Comparison of ENCODE assay signal across 17 mouse cellular contexts in the genomic region with DNA sequence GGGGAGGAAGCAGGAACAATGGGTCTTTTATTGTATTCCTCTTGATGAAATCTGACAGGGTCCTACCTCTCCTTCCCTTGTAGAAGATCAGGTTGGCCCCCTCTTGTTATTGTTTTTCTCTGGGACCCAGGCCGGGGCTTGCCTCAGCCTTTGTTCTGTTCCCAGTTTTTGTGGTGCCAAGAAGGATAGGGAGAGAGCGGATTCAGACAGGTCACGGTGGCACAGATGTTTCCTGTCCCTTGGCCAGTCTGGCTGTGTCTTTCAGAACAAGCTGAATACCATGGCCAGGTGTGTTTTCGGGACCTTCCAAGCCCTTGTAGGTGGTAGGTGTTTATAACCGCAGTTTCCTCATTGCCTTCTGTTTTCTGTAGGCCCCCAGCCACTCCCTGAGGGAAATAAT. TPM values are rescaled to one million over a fixed set of nuclear protein-coding genes. Genes with fewer than 3 reads are reported as not detected.
DNase-seq lines count a peak whose midpoint lies in the region; ATAC-seq and TF ChIP-seq lines count a peak whose summit lies in the region.
"Had no signal": no experiment of that assay in that cellular context is flagged by ENCODE, and none has a peak within 500 bp of the region (broad histone marks: within the 10 kb centered on the region; RNA-seq: fewer than 3 reads in every experiment).

No protein-coding gene starts in this region.

- 50% methylated on average over 5 of the region's 5 CpGs for WGBS in intestine, embryonic 14.5 days
- 53% methylated on average over 5 of the region's 5 CpGs for WGBS in intestine, embryonic 16.5 days
- WGBS in lung, embryonic 14.5 days = 35% methylated on average over 5 of the region's 5 CpGs
- 30% methylated on average over 5 of the region's 5 CpGs for WGBS in lung, adult 2 months
- 45% methylated on average over 5 of the region's 5 CpGs for WGBS in embryonic facial prominence, embryonic 10.5 days

- peak overlapping the region; percentile 4; the same call in 1 of the 2 replicates for H3K27ac ChIP-seq in intestine, embryonic 14.5 days (ENCODE audit: low read depth)
- H3K27ac ChIP-seq in intestine, embryonic 16.5 days (ENCODE audit: low read length) = no peak overlapping the region
- H3K27ac ChIP-seq in lung, embryonic 14.5 days (ENCODE audit: low read depth) = peak overlapping the region; percentile 59; the same call in 1 of the 2 replicates
- H3K27ac ChIP-seq in embryonic facial prominence, embryonic 10.5 days (replicated peaks) = peak overlapping the region; percentile 30; the same call in 1 of the 2 replicates
- H3K27ac ChIP-seq: forebrain, embryonic 15.5 days had no signal

- no peak overlapping the region for H3K4me2 ChIP-seq in intestine, embryonic 14.5 days (ENCODE audit: low read length)
- H3K4me2 ChIP-seq in intestine, embryonic 16.5 days (ENCODE audit: low read depth, low read length) = no peak overlapping the region
- no peak overlapping the region for H3K4me2 ChIP-seq in lung, embryonic 14.5 days
- H3K4me2 ChIP-seq: forebrain, embryonic 15.5 days; midbrain, embryonic 11.5 days had no signal

- DNase-seq in intestine, embryonic 14.5 days (ENCODE audit: low spot score) = no peak
- peak; percentile 58 for DNase-seq in lung, embryonic 14.5 days
- no peak for DNase-seq in lung, adult 2 months
- DNase-seq in embryonic facial prominence, embryonic 10.5 days (ENCODE audit: low spot score) = no peak
- DNase-seq in kidney, postnatal 4 days = peak; percentile 33
- no peak for DNase-seq in frontal cortex, postnatal 36 days (ENCODE audit: low spot score in 2 of 2)
- DNase-seq: adrenal gland, postnatal 10 days; cerebellum, adult 8-10 months; embryo, embryonic 11 days; heart, postnatal 14 days had no signal

- no peaks in the 10 kb centered on the region for H3K9me3 ChIP-seq in intestine, embryonic 14.5 days (ENCODE audit: control insufficient read depth, low read length)
- H3K9me3 ChIP-seq in intestine, embryonic 16.5 days (ENCODE audit: control insufficient read depth, low read length) = no peaks in the 10 kb centered on the region
- no peaks in the 10 kb centered on the region for H3K9me3 ChIP-seq in lung, embryonic 14.5 days (ENCODE audit: low read depth, low read length)
- no peaks in the 10 kb centered on the region for H3K9me3 ChIP-seq in embryonic facial prominence, embryonic 10.5 days
- H3K9me3 ChIP-seq: forebrain, embryonic 15.5 days; G1E had no signal

- no peak for TF ChIP-seq POLR2A in lung, adult 2 months (IDR thresholded peaks at IDR 0.05; ENCODE audit: borderline replicate concordance, extremely low read depth, low read depth, low read length)

- H3K36me3 ChIP-seq in intestine, embryonic 14.5 days (ENCODE audit: control insufficient read depth, insufficient read depth, low read length) = no peaks in the 10 kb centered on the region
- H3K36me3 ChIP-seq in intestine, embryonic 16.5 days (ENCODE audit: control insufficient read depth, insufficient read depth, low read length) = no peaks in the 10 kb centered on the region
- H3K36me3 ChIP-seq in lung, embryonic 14.5 days (ENCODE audit: insufficient read depth) = no peaks in the 10 kb centered on the region
- no peaks in the 10 kb centered on the region for H3K36me3 ChIP-seq in embryonic facial prominence, embryonic 10.5 days (replicated peaks)
- H3K36me3 ChIP-seq: forebrain, embryonic 15.5 days; G1E had no signal

- H3K27me3 ChIP-seq in intestine, embryonic 14.5 days (replicated peaks; ENCODE audit: control insufficient read depth, insufficient read depth, low read length) = no peaks in the 10 kb centered on the region
- H3K27me3 ChIP-seq in intestine, embryonic 16.5 days (replicated peaks; ENCODE audit: control insufficient read depth, insufficient read depth, low read length) = no peaks in the 10 kb centered on the region
- H3K27me3 ChIP-seq in lung, embryonic 14.5 days (ENCODE audit: insufficient read depth, low read length) = no peaks in the 10 kb centered on the region
- no peaks in the 10 kb centered on the region for H3K27me3 ChIP-seq in embryonic facial prominence, embryonic 10.5 days (replicated peaks; ENCODE audit: low read depth, poor library complexity, severe bottlenecking)
- H3K27me3 ChIP-seq: forebrain, embryonic 15.5 days had no signal

- H3K4me3 ChIP-seq in intestine, embryonic 14.5 days (ENCODE audit: low read depth, low read length) = no peak overlapping the region
- H3K4me3 ChIP-seq in intestine, embryonic 16.5 days (ENCODE audit: low read length) = no peak overlapping the region
- no peak overlapping the region for H3K4me3 ChIP-seq in lung, embryonic 14.5 days (ENCODE audit: low read depth, low read length)
- H3K4me3 ChIP-seq in lung, adult 2 months (replicated peaks; ENCODE audit: extremely low read depth, low read depth, low read length) = no peak overlapping the region
- no peak overlapping the region for H3K4me3 ChIP-seq in embryonic facial prominence, embryonic 10.5 days
- H3K4me3 ChIP-seq: erythroblast, embryonic 14.5 days; forebrain, embryonic 15.5 days had no signal

- 0 out of 2 replicates have a peak, but pooled peaks cover 5% of the 10 kb centered on the region for H3K4me1 ChIP-seq in intestine, embryonic 14.5 days (replicated peaks; ENCODE audit: control insufficient read depth, insufficient read depth, low read length)
- 0 out of 2 replicates have a peak, but pooled peaks cover 3% of the 10 kb centered on the region for H3K4me1 ChIP-seq in intestine, embryonic 16.5 days (ENCODE audit: control insufficient read depth, insufficient read depth, low read length)
- no peaks in the 10 kb centered on the region for H3K4me1 ChIP-seq in lung, embryonic 14.5 days (ENCODE audit: insufficient read depth)
- H3K4me1 ChIP-seq in lung, adult 2 months (ENCODE audit: control insufficient read depth, insufficient read depth, low read length) = peaks cover 2% of the 10 kb centered on the region
- peaks cover 14% of the 10 kb centered on the region for H3K4me1 ChIP-seq in embryonic facial prominence, embryonic 10.5 days
- H3K4me1 ChIP-seq: forebrain, embryonic 15.5 days had no signal

- no peak for ATAC-seq in intestine, embryonic 14.5 days (replicated peaks; ENCODE audit: low FRiP score, low TSS enrichment, low read depth)
- no peak for ATAC-seq in intestine, embryonic 16.5 days
- ATAC-seq in lung, embryonic 14.5 days (ENCODE audit: insufficient read depth) = peak; percentile 56; the same call in 1 of the 2 replicates
- ATAC-seq: forebrain, embryonic 15.5 days had no signal

- no peak for TF ChIP-seq CTCF in lung, embryonic 14.5 days (IDR thresholded peaks at IDR 0.05; ENCODE audit: low read depth)
- no peak for TF ChIP-seq CTCF in lung, adult 2 months (IDR thresholded peaks at IDR 0.05; ENCODE audit: insufficient read depth, low read length)

- H3K9ac ChIP-seq in intestine, embryonic 14.5 days (ENCODE audit: low read length) = no peak overlapping the region
- H3K9ac ChIP-seq in intestine, embryonic 16.5 days (ENCODE audit: low read depth, low read length) = no peak overlapping the region
- H3K9ac ChIP-seq in lung, embryonic 14.5 days = no peak overlapping the region
- H3K9ac ChIP-seq: forebrain, embryonic 15.5 days had no signal

RNA-seq across cellular contexts. Expression of a gene that starts 14.0 kb away (rescaled TPM):
- not detected in 2 replicates for polyA plus RNA-seq in intestine, embryonic 14.5 days (2014; fragmentation: Nextera tagmentation; extraction: Ambion mirVana)
- polyA plus RNA-seq in intestine, embryonic 16.5 days (2015; fragmentation: Nextera tagmentation; extraction: Ambion mirVana) = not detected in 2 replicates
- polyA plus RNA-seq in lung, embryonic 14.5 days (2014; fragmentation: Nextera tagmentation; extraction: Ambion mirVana) = not detected in 2 replicates
- polyA plus RNA-seq in lung, adult 2 months (2012; rRNA removed) = not detected in 2 replicates
- polyA plus RNA-seq in embryonic facial prominence, embryonic 10.5 days (2016; fragmentation: Nextera tagmentation; extraction: Ambion mirVana) = not detected in 2 replicates
- polyA plus RNA-seq: erythroblast, embryonic 14.5 days; forebrain, embryonic 15.5 days; G1E; liver, adult 2 months; midbrain, embryonic 11.5 days; spleen, adult 2 months had no signal

RNA-seq across cellular contexts. Expression of a gene that starts 38.9 kb away (rescaled TPM):
- 0.12 and 0.70 TPM in 2 replicates for polyA plus RNA-seq in intestine, embryonic 14.5 days (2014; fragmentation: Nextera tagmentation; extraction: Ambion mirVana)
- 0.33 and 0.55 TPM in 2 replicates for polyA plus RNA-seq in intestine, embryonic 16.5 days (2015; fragmentation: Nextera tagmentation; extraction: Ambion mirVana)
- 1.1 and 2.3 TPM in 2 replicates for polyA plus RNA-seq in lung, embryonic 14.5 days (2014; fragmentation: Nextera tagmentation; extraction: Ambion mirVana)
- 3.1 and 4.0 TPM in 2 replicates for polyA plus RNA-seq in lung, adult 2 months (2012; rRNA removed)
- polyA plus RNA-seq in embryonic facial prominence, embryonic 10.5 days (2016; fragmentation: Nextera tagmentation; extraction: Ambion mirVana) = 0.16 and 0.35 TPM in 2 replicates
- polyA plus RNA-seq: erythroblast, embryonic 14.5 days; G1E; liver, adult 2 months had no signal

Comparison
In these comparisons a context has a peak if more than half of its experiments do, and no peak if none do; other contexts are left out.
1. DNase-seq: peak in lung, embryonic 14.5 days (single experiment) and kidney, postnatal 4 days (2 of 2); none in intestine, embryonic 14.5 days (single experiment), lung, adult 2 months (single experiment), embryonic facial prominence, embryonic 10.5 days (single experiment) and frontal cortex, postnatal 36 days (0 of 2).